Comparison of ENCODE assay signal across 22 mouse cellular contexts in genomic region chr7:80443124-80443523, GRCm38 (mm10). TPM values are rescaled to one million over a fixed set of nuclear protein-coding genes. Genes with fewer than 3 reads are reported as not detected.
DNase-seq lines count a peak whose midpoint lies in the region; ATAC-seq and TF ChIP-seq lines count a peak whose summit lies in the region.
"Had no signal": no experiment of that assay in that cellular context is flagged by ENCODE, and none has a peak within 500 bp of the region (broad histone marks: within the 10 kb centered on the region; RNA-seq: fewer than 3 reads in every experiment).

No protein-coding gene starts in this region.

- 77% methylated on average over 3 of the region's 3 CpGs for WGBS in heart, embryonic 10.5 days
- WGBS in heart, adult 2 months: 85% methylated on average over 3 of the region's 3 CpGs
- WGBS in heart, embryonic 14.5 days: 83% methylated on average over 3 of the region's 3 CpGs
- 89% methylated on average over 3 of the region's 3 CpGs for WGBS in bone marrow, adult 2 months
- 82% methylated on average over 3 of the region's 3 CpGs for WGBS in limb, embryonic 10.5 days

- ATAC-seq in heart, embryonic 14.5 days (ENCODE audit: insufficient number of reproducible peaks, insufficient read depth, low FRiP score, low read depth): no peak
- ATAC-seq: forebrain, embryonic 14.5 days; intestine, embryonic 15.5 days had no signal

- TF ChIP-seq CTCF in heart, adult 2 months (IDR thresholded peaks at IDR 0.05): no peak
- no peak for TF ChIP-seq CTCF in bone marrow, adult 2 months (IDR thresholded peaks at IDR 0.05; ENCODE audit: control insufficient read depth, insufficient read depth, low read length)
- TF ChIP-seq CTCF in layer of hippocampus, adult 2 months (conservative IDR thresholded peaks at IDR 0.05): no peak

- H3K4me1 ChIP-seq in heart, embryonic 10.5 days: peaks cover 84% of the 10 kb centered on the region
- H3K4me1 ChIP-seq in heart, adult 2 months (ENCODE audit: control insufficient read depth, insufficient read depth, low read length): peaks cover 21% of the 10 kb centered on the region
- H3K4me1 ChIP-seq in heart, embryonic 14.5 days (ENCODE audit: control insufficient read depth in 2 of 2, insufficient read depth in 2 of 2, low read length in 2 of 2): peaks cover 60 to 61% of the 10 kb centered on the region in 2 experiments
- H3K4me1 ChIP-seq in bone marrow, adult 2 months (ENCODE audit: control insufficient read depth, insufficient read depth, low read length): peaks cover 17% of the 10 kb centered on the region
- H3K4me1 ChIP-seq in limb, embryonic 10.5 days: peaks cover 84% of the 10 kb centered on the region

- no peak overlapping the region for H3K9ac ChIP-seq in heart, adult 2 months (ENCODE audit: low read depth, low read length)
- peak overlapping the region; percentile 30; the same call in 1 of the 2 replicates for H3K9ac ChIP-seq in heart, embryonic 14.5 days (ENCODE audit: low read length)
- H3K9ac ChIP-seq: hindbrain, embryonic 13.5 days; intestine, embryonic 15.5 days; kidney, embryonic 15.5 days had no signal

- no peaks in the 10 kb centered on the region for H3K36me3 ChIP-seq in heart, embryonic 10.5 days
- H3K36me3 ChIP-seq in heart, adult 2 months (ENCODE audit: control insufficient read depth, insufficient read depth, low read length): no peaks in the 10 kb centered on the region
- H3K36me3 ChIP-seq in heart, embryonic 14.5 days (ENCODE audit: control insufficient read depth, insufficient read depth, low read length): no peaks in the 10 kb centered on the region
- H3K36me3 ChIP-seq in limb, embryonic 10.5 days: no peaks in the 10 kb centered on the region
- H3K36me3 ChIP-seq: embryonic facial prominence, embryonic 13.5 days; hindbrain, embryonic 13.5 days; intestine, embryonic 15.5 days; kidney, embryonic 15.5 days had no signal

- H3K9me3 ChIP-seq in heart, embryonic 10.5 days: no peaks in the 10 kb centered on the region
- no peaks in the 10 kb centered on the region for H3K9me3 ChIP-seq in heart, embryonic 14.5 days (ENCODE audit: control insufficient read depth, low read length)
- no peaks in the 10 kb centered on the region for H3K9me3 ChIP-seq in limb, embryonic 10.5 days (replicated peaks)
- H3K9me3 ChIP-seq: embryonic facial prominence, embryonic 13.5 days; hindbrain, embryonic 13.5 days; intestine, embryonic 15.5 days; kidney, embryonic 15.5 days had no signal

- no peak overlapping the region for H3K4me2 ChIP-seq in heart, embryonic 14.5 days (ENCODE audit: low read length)
- H3K4me2 ChIP-seq: embryonic facial prominence, embryonic 13.5 days; hindbrain, embryonic 13.5 days; intestine, embryonic 15.5 days; kidney, embryonic 15.5 days had no signal

- no peak for DNase-seq in heart, embryonic 10.5 days (ENCODE audit: low spot score)
- no peak for DNase-seq in heart, adult 2 months
- no peak for DNase-seq in heart, postnatal 36 days
- no peak for DNase-seq in limb, embryonic 10.5 days (ENCODE audit: low spot score)
- no peak for DNase-seq in layer of hippocampus, adult 2 months (ENCODE audit: low spot score in 2 of 2)
- DNase-seq in frontal cortex, adult 2 months (ENCODE audit: extremely low spot score in 1 of 2, low spot score in 1 of 2): no peak
- DNase-seq: adrenal gland, adult 8-10 months; adrenal gland, postnatal 36 days; cerebellum, adult 11 months; cerebellum, adult 8-10 months; cerebellum, postnatal 14 days; embryo, embryonic 11 days; gastrocnemius, postnatal 10 days; heart, postnatal 10 days; kidney, adult 2 months had no signal

- H3K79me2 ChIP-seq in heart, adult 2 months (replicated peaks; ENCODE audit: control insufficient read depth, insufficient read depth, low read length): no peaks in the 10 kb centered on the region

- H3K4me3 ChIP-seq in heart, embryonic 10.5 days: no peak overlapping the region
- no peak overlapping the region for H3K4me3 ChIP-seq in heart, adult 2 months
- H3K4me3 ChIP-seq in heart, embryonic 14.5 days (ENCODE audit: control insufficient read depth in 1 of 2, insufficient read depth in 1 of 2, low read depth in 1 of 2, low read length in 2 of 2): no peak overlapping the region
- no peak overlapping the region for H3K4me3 ChIP-seq in bone marrow, adult 2 months (replicated peaks; ENCODE audit: control insufficient read depth, low read depth, low read length)
- no peak overlapping the region for H3K4me3 ChIP-seq in limb, embryonic 10.5 days
- no peak overlapping the region for H3K4me3 ChIP-seq in layer of hippocampus, adult 2 months
- H3K4me3 ChIP-seq: embryonic facial prominence, embryonic 13.5 days; hindbrain, embryonic 13.5 days; intestine, embryonic 15.5 days; kidney, embryonic 15.5 days had no signal

- intact Hi-C loops in heart, adult 2 months (cut with DNase I): no loop called here
- intact Hi-C loops in heart, postnatal 36 days (cut with DNase I): loop anchor here (2.0 kb wide), 1 partner anchor 38 kb away; the partner anchor contains the start of gene Furin

- peak overlapping the region; percentile 90 for H3K27ac ChIP-seq in heart, embryonic 10.5 days
- H3K27ac ChIP-seq in heart, adult 2 months: no peak overlapping the region
- no peak overlapping the region for H3K27ac ChIP-seq in heart, embryonic 14.5 days (replicated peaks in 1 of 2; ENCODE audit: control insufficient read depth in 1 of 2, insufficient read depth in 1 of 2, low read depth in 2 of 2, low read length in 2 of 2)
- no peak overlapping the region for H3K27ac ChIP-seq in bone marrow, adult 2 months (ENCODE audit: control insufficient read depth, insufficient read depth, low read depth, low read length, poor library complexity)
- peak overlapping the region; percentile 84 for H3K27ac ChIP-seq in limb, embryonic 10.5 days
- H3K27ac ChIP-seq in layer of hippocampus, adult 2 months: no peak overlapping the region
- H3K27ac ChIP-seq: hindbrain, embryonic 13.5 days; intestine, embryonic 15.5 days; kidney, embryonic 15.5 days had no signal

- H3K27me3 ChIP-seq in heart, embryonic 10.5 days (ENCODE audit: insufficient read depth, poor library complexity, severe bottlenecking): no peaks in the 10 kb centered on the region
- H3K27me3 ChIP-seq in heart, adult 2 months (ENCODE audit: control insufficient read depth, insufficient read depth, low read length): no peaks in the 10 kb centered on the region
- no peaks in the 10 kb centered on the region for H3K27me3 ChIP-seq in heart, embryonic 14.5 days (ENCODE audit: control insufficient read depth, insufficient read depth, low read length)
- no peaks in the 10 kb centered on the region for H3K27me3 ChIP-seq in limb, embryonic 10.5 days (ENCODE audit: low read depth, poor library complexity, severe bottlenecking)
- H3K27me3 ChIP-seq: embryonic facial prominence, embryonic 13.5 days; intestine, embryonic 15.5 days; kidney, embryonic 15.5 days had no signal

- TF ChIP-seq EP300 in heart, adult 2 months (IDR thresholded peaks at IDR 0.05; ENCODE audit: insufficient read depth, low read depth, low read length): no peak

- no peak for TF ChIP-seq POLR2A in heart, adult 2 months (IDR thresholded peaks at IDR 0.05; ENCODE audit: insufficient read depth, low read depth, low read length)
- 0 out of 2 replicates have a peak, but pooled peaks have one; percentile 9 for TF ChIP-seq POLR2A in bone marrow, adult 2 months (IDR thresholded peaks at IDR 0.05; ENCODE audit: borderline replicate concordance, control insufficient read depth, low read depth, low read length)

RNA-seq across cellular contexts. Expression of gene Furin, which starts 37.9 kb away (rescaled TPM):
- 18.1 and 20.7 TPM in 2 replicates for polyA plus RNA-seq in heart, embryonic 10.5 days (2016; fragmentation: Nextera tagmentation; extraction: Ambion mirVana)
- total RNA-seq in heart, adult 2 months (2021): 100 to 1,000 TPM; 108 to 129 TPM
- polyA plus RNA-seq in heart, adult 2 months (2012; rRNA removed): 64.9 and 79.4 TPM in 2 replicates
- polyA plus RNA-seq in heart, embryonic 14.5 days (2014; fragmentation: Nextera tagmentation; extraction: Ambion mirVana): 17.9 and 25.2 TPM in 2 replicates
- total RNA-seq in heart, postnatal 36 days (2021): 100 to 1,000 TPM; 111 to 120 TPM
- polyA plus RNA-seq in bone marrow, adult 2 months (2011; ENCODE audit: insufficient read depth, insufficient read length, low replicate concordance, missing spikeins): 22.2 and 31.0 TPM in 2 replicates
- polyA plus RNA-seq in limb, embryonic 10.5 days (2016; fragmentation: Nextera tagmentation; extraction: Ambion mirVana): 8.8 and 9.4 TPM in 2 replicates
- 10 to 100 TPM; 39.4 to 40.6 TPM for total RNA-seq in layer of hippocampus, adult 2 months (2021)
- 24.2 and 26.3 TPM in 2 replicates for polyA plus RNA-seq in frontal cortex, adult 2 months (2012; rRNA removed)

RNA-seq across cellular contexts. Expression of gene Fes, which starts 55.4 kb away (rescaled TPM):
- polyA plus RNA-seq in heart, embryonic 10.5 days (2016; fragmentation: Nextera tagmentation; extraction: Ambion mirVana): 9.7 and 11.7 TPM in 2 replicates
- total RNA-seq in heart, adult 2 months (2021): 1 to 10 TPM; 8.9 to 9.8 TPM
- 15.4 and 17.3 TPM in 2 replicates for polyA plus RNA-seq in heart, adult 2 months (2012; rRNA removed)
- polyA plus RNA-seq in heart, embryonic 14.5 days (2014; fragmentation: Nextera tagmentation; extraction: Ambion mirVana): 12.3 and 13.5 TPM in 2 replicates
- total RNA-seq in heart, postnatal 36 days (2021): 10 to 100 TPM in 1 of 2 experiments, 1 to 10 TPM in 1; 6.9 to 16.0 TPM
- 143 and 311 TPM in 2 replicates for polyA plus RNA-seq in bone marrow, adult 2 months (2011; ENCODE audit: insufficient read depth, insufficient read length, low replicate concordance, missing spikeins)
- polyA plus RNA-seq in limb, embryonic 10.5 days (2016; fragmentation: Nextera tagmentation; extraction: Ambion mirVana): 7.6 and 13.2 TPM in 2 replicates
- total RNA-seq in layer of hippocampus, adult 2 months (2021): 1 to 10 TPM; 5.0 to 5.7 TPM
- polyA plus RNA-seq in frontal cortex, adult 2 months (2012; rRNA removed): 5.4 and 6.1 TPM in 2 replicates

Comparison
In these comparisons a context has a peak if more than half of its experiments do, and no peak if none do; other contexts are left out.
1. H3K27ac ChIP-seq: peak in heart, embryonic 10.5 days (single experiment) and limb, embryonic 10.5 days (single experiment); none in heart, adult 2 months (single experiment), heart, embryonic 14.5 days (0 of 2), bone marrow, adult 2 months (single experiment) and layer of hippocampus, adult 2 months (single experiment).